Mouse (Mus musculus): ENCODE measurements at regions not wholly inside any gene's neighbourhood (a gene's known extent, or its start where the extent isn't known, plus 50 kb on each side); places are given as distances from the start of the nearest gene placed in this dataset.
"Not testable (repeated sequence)": the region's sequence is repeated elsewhere in the genome, so short reads cannot be mapped to it uniquely, and the experiment has no call there.

DNA sequence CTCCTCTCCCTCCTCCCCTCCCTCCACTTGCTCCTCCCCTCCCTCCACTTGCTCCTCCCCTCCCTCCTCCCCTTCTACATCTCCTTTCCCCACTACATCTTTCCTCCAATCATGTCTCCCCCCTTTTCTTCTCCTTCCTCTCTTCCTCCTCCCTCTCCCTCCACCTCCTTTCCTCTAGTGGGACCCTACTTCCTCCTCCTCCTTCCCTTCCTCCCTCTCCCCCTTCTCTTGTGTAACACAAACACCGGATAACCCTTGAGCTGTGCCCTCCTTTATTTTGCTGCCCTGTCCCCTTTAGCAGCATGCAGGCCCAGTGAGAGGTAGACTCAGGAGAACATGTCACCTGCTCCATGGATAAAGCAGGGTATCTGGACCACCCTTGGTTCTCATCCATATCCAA, 339.1 kb upstream of the Cdh4 start:
- no peak for DNase-seq (ENCODE audit: low spot score in 2 of 2)

DNA sequence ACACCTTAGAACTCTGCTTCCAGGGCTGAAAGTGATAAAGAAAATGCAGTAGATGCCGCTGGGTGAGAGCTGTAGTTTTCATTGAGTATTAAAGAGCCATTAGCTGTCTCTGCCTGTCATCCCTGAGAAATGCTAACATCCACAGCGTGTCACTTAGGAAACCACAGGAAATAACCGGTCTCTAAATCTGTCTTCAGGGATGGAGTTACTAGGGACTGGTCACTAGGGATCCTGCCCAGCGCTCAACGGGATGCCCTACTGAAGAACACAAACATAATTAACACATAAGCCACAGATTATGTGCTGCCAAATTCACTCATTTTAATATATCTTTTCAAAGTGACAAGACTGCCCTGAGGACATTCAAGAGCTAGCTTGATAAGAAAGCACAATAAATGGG, 329.3 kb upstream of the Cdh4 start:
- no peak for DNase-seq (ENCODE audit: low spot score in 2 of 2)

- no peak for DNase-seq (ENCODE audit: low spot score in 2 of 2)
Observed at GRCm38 (mm10) chr2:179128018-179128417, 314.2 kb upstream of the Cdh4 start.

DNA sequence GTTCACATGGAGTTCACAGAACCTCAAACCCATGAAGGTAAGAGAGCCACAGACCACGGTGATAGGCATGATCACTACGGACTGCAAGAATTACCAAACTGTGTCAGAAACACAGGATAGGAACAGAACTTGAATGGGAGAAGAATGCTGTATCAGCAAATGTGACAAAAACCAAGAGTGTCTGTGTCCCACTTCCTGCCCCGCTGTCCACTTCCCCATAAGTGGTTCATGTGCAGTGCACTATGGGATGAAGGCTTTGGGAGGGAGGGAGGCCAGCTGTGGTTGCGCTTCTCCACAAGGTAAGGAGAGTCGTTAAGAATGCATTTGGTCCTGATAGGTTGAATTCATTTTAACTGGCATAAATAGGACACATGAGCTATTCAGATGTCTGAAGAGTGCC, 313.8 kb upstream of the Cdh4 start:
- no peak for DNase-seq (ENCODE audit: low spot score in 2 of 2)

GRCm38 (mm10) chr2:179131004-179131403, 311.2 kb upstream of the Cdh4 start:
- no peak for DNase-seq (ENCODE audit: low spot score in 2 of 2)

- no peak for DNase-seq (ENCODE audit: low spot score in 2 of 2)
Observed at GRCm38 (mm10) chr2:179142313-179142712, 299.9 kb upstream of the Cdh4 start.

GRCm38 (mm10) chr2:179145726-179146125, 296.5 kb upstream of the Cdh4 start:
- DNase-seq (ENCODE audit: low spot score in 2 of 2), result no peak

DNA sequence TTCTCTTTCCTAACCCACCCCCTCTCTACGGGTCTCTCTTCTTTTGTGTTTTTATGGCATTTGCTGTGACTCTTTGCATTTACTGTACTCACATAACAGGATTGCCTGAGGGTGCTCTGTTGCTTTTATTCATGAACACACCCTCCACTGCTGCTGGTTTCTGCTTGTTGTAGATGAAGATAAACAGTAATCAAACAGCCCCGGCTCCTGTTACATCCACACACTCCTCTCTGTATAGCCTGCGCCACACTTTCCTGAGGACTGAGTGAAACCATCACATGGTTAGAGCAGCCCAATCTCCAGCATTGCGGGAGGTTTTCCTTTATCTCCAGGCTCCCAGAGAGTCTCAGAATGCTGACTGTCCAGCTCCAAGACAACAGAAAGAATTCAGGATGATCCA, 296.0 kb upstream of the Cdh4 start:
- DNase-seq (ENCODE audit: low spot score in 2 of 2), result peak; percentile 7 to 8

DNA sequence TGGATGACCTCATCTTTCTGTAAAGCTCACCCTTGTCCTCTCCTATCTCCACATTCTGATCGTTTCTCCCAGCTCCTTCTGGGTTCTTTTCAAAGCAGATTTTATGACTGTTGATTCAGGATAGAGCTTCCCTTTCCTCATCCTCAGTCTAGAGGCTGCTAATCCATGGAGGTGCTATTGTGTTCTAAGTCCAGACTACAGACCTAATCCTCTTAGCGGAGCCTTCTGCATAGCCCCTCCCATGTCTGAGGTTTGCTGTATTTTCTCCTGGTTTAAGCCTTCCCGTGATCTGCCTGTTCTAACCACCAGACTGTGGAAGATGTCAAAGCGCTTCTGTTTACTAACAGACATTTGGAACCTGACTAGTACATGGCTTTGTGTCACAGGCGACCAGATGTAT, 294.0 kb upstream of the Cdh4 start:
- no peak for DNase-seq (ENCODE audit: low spot score in 2 of 2)

DNA sequence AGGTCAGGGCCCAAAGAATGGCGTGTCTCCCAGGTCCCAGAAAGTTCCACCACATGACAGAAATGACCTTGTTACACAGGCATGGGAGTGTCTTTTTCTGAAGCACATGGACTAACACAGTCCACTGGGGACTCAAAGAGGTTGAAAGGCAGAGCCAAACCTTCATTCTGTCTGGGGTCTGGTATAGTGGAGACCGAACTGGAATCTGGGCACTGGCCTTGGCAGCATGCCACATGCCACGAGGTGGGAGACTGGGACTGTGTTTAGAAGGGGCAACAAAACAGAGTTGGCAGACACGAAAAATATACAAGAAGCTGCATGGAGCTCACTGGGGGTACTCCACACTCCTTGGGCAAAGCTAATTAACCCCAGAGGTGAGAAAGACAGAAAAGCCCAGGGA, 293.6 kb upstream of the Cdh4 start:
- DNase-seq (ENCODE audit: low spot score in 2 of 2), result no peak

- DNase-seq (ENCODE audit: low spot score in 2 of 2), result no peak
Observed at GRCm38 (mm10) chr2:179158881-179159280, 283.4 kb upstream of the Cdh4 start.

DNA sequence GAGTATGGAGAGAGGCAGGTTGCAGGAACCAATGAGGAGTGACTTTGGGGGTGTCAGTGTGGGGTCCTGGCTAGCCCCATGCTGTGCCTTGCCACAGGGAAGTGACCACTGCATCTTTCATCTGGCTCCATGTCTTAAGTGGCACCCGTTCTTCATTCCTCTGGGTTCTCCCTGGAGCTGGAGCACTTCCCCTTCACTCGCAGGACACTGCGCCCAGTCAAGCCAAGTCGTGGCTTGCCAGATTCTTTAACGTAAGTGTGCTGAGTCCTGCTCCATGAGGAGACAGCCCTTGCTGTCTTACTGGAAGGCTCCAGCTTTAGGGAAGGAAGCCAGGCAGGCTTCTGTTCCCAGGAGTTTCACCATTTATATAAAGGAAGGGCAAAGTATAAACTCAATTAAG, 279.1 kb upstream of the Cdh4 start:
- no peak for DNase-seq (ENCODE audit: low spot score in 2 of 2)

DNA sequence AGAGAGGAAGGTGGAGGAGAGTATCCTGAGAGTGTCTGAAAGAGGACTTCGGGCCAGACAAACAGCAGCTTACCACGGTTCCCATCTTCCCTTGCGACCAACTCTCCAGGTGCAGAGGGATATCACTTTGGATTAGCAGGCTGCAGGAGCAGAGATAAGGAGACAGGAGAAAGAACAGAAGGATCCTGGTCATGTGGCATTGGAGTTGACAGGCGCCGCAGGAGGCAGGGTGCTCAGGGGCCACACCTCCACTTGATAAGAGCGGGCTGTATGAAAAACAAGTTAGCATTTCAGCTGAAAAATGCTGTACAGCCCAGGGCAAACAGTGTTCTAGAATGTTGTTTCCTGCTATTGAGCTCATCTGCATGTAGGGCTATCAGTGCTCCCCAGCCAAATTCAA, 272.1 kb upstream of the Cdh4 start:
- no peak for DNase-seq (ENCODE audit: low spot score in 2 of 2)

GRCm38 (mm10) chr2:179170608-179171007, 271.6 kb upstream of the Cdh4 start:
- no peak for DNase-seq (ENCODE audit: low spot score in 2 of 2)

DNA sequence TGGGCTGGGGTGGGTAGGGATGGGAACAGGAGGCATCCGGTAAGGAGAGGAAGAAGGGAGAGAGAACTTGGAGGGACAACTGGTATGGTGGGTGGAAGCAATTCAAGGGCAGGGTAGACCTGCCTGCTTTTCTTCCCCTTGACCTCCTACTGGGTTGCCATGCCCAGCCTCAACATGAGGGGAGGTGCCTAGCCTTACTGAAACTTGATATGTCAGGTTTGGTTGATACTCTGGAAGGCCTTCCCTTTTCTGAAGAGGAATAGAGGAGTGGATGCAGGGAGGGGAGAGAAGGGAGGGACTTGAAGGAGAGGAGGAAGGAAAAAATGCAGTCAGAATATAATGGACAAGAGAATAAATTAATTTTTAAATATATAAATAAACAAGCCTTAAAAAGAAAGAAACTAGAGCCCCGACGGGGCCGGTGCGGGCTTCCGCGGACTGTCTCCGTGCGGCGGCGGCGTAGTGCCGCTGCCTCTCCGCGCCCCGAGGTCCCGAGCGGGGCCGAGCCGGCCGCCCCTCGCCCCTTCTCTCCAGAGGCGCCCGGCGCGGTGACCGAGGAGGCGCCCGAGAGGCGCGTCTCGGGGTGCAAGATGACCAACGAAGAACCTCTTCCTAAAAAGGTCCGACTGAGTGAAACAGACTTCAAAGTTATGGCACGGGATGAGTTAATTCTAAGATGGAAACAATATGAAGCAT, 265.2 kb upstream of the Cdh4 start:
- not testable (repeated sequence) for DNase-seq (ENCODE audit: low spot score in 2 of 2)

DNA sequence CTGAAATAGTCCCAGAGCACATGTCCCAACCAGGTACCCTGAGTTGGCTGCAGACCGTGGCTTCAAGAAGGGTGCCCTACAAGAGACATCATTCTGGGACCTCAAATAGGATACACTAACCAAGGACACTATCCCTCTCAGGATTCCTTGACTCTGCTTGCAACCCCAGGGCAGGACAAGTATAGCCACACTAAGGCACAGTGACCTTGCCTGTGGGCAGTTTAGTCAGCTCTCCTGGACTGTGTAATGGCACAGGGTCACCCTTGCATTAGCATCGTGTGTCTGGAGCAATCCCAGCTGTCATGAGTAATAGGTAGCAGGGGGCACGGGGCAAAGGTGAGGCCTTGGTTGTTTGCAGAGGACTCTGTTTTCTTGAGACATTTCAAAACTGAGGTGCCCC, 260.9 kb upstream of the Cdh4 start:
- DNase-seq (ENCODE audit: low spot score in 2 of 2), result no peak

- DNase-seq (ENCODE audit: low spot score in 2 of 2), result no peak
Observed at GRCm38 (mm10) chr2:179182123-179182522, 260.1 kb upstream of the Cdh4 start.

DNA sequence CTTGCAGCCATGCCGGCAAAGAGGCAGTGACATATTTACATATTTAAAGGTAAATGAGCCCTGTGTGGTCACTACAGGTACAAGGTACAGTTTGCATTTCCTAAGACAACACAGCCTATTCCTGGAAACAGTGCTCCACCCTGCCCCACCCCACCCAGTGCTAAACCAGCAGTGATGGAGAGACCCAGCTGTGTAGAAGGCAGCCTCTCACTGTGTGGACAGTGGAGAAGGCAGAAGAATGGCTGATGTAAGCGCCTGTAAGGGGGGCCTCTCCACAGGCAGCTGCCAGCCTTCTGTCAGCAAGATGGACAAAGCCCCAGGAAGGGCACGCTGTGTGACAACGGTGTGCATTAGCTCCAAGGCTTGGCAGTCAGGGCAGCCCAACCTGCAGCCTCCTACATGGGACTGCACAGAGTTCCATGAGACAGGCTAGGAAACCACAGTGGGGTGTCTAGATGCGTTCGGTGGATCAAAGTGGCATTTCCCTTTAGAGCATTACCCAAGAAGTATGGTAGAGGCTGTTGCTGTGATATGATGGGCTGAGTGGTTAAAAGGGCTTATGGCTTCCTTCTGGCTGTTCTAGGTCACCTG, 249.2 kb upstream of the Cdh4 start:
- DNase-seq (ENCODE audit: low spot score in 2 of 2), result no peak

DNA sequence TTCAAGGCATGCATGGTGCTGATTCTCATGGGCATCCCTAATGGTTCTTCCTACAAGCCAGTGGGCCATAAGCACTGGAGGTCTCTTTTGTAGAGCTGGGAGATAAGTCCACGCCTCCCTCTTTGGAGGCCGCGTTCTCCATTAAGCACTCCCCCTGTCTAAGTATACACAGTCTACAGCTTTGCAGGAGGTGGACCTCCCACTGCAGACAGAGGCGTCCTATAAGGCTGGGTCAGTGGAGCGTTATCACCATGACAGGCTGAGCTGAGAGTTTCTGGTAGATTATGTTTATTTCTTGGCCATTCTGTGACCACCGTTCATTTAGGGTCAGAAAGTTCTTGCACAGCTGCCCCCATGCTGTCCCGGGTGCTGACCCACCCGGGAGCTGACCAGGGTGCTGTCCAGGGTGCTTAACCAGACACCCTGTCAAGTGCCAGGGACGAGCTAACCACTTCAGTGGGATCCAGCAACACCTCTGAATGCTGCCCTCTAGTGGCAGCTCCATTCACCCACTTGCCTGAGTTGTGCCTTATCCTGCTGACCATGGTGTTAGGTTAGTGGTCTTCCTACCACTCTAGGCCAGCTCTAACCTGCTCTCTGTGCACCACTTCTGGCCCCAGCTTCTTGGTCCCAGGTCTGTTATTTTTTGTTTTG, 248.6 kb upstream of the Cdh4 start:
- DNase-seq (ENCODE audit: low spot score in 2 of 2), result peak; percentile 44 to 63

DNA sequence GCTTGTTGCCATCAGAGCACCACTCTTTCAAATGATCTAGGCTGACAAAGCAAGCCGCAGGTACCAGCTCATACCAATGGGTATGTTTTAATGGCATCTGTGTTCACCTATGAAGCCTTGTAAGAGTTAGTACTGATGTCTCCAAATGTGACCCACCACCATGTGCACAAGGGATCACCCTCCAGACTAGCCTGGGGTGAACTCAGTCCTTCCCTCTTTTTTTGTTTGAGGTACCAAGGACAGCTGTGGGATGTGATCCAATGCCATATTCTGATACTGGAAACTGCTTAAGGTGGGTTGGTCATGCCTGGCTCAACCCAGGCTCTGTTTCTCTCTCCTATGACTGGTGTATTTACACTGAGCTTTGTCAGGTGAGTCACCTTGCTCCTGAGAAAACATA, 244.8 kb upstream of the Cdh4 start:
- no peak for DNase-seq (ENCODE audit: low spot score in 2 of 2)

DNA sequence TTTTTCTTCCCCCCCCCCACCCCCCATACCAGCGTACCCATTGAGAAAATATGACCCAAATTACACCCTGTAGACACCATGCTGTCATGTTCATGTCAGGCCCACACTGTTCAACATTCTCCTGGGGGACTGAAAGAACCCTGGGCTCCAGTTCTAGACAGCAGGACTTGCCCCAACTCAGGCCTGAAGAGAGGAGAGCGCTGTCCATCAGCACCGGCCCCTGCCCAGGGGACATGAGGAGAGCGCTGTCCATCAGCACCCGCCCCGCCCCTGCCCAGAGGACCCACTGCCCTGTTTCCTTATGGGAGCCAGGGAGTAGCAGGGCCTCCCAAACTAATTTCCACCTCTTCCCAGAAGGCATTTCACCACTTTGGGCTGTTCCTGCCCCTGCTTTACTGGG, 241.7 kb upstream of the Cdh4 start:
- DNase-seq (ENCODE audit: low spot score in 2 of 2), result no peak

GRCm38 (mm10) chr2:179210164-179210805, 231.9 kb upstream of the Cdh4 start:
- no peak for DNase-seq (ENCODE audit: low spot score in 2 of 2)

DNA sequence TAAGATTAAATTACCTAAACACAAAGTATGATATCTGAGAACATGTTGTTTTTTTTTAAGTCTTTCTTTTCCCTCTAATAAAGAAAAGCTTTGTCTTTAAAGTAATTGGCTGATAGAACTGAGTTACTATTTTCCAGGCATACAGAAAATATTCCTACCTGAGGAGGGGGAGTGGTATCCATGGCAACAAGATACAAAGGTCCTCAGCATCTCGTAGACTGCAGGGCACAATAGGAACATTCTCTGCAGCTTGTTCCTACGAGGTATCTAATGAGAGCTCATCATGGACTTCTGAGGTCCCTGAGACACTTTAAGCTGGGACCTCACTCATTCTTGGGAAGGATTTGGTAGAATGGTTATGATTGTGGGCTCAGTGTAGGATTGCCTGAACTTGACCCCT, 225.5 kb upstream of the Cdh4 start:
- DNase-seq (ENCODE audit: low spot score in 2 of 2), result no peak
